Mouse (Mus musculus): Measurements from ENCODE around the gene Pnpla8.
"Not testable (repeated sequence)": the region's sequence is repeated elsewhere in the genome, so short reads cannot be mapped to it uniquely, and the experiment has no call there.

Pnpla8 gene

DNA sequence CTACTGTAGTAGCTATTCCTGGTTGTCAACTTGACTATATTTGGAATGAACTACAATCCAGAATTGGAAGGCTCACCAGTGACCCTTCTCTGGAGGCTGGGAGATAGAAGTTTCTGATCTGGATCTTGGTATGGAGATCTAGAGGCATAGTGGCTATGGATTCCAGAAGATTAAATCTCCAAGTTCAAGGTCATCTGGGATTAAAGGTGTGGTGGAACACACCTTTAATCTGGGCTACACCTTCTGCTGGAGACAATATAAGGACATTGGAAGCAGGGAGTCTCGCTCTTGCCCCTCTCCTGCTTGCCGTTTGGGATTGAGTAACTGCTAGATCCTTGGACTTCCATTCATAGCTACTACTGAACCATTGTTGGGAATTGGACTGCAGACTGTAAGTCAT lies at the start of gene Pnpla8:
TSS of gene Pnpla8 (plus strand) at position 301 of the 400 bp plus-strand sequence.
- not testable (repeated sequence) for DNase-seq (ENCODE audit: low read depth in 2 of 2, low spot score in 2 of 2)

DNA sequence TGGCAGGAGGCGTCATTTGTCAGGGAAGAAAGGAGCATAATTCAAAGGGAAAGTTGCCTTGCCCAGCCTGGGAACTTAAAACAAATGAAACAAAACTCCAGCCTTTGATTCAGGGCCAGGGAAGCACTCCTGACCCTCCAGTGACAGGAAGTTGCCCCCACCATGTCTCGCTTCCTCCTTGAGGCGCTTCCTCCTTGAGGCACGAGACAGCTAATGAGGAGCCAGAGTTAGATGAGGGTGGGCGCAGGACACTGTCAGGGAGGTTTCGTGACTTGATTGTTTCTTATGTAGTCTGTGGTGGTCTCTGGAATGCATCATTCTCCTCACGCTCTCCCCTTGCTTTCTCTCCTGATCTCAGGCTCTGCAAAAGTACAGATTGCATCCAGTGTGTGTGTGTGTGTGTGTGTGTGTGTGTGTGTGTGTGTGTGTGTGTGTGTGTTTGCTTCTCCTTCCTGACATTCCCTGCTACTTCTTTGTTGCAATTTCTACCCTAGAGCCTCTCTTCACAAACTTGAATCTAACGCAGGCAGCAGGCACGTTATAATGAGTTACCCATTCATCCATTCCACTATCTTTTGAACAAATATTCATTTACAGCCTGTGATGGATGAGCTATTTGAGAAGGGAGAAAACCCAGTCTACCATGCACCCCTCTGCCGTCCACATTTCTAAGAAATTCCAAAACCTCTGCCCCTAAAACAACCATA lies 44.7 kb upstream of the Pnpla8 start:
- DNase-seq (ENCODE audit: low read depth in 2 of 2, low spot score in 2 of 2) = no peak

DNA sequence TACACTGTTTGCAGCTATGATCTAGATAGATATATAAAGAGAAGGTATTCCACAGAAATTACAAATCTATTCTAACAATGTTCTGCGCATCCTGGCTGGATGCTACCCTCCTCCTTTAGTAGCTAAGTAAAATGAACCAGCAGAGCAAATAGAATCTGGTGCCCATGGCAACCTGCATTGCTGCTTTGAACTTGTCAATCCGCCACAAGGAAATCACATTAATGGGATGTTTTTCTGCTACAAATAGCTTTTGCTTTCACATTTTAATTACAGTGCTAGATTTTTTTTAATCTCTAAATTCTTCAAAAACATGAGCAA lies 44.2 kb upstream of the Pnpla8 start:
- no peak for DNase-seq (ENCODE audit: low read depth in 2 of 2, low spot score in 2 of 2)

DNA sequence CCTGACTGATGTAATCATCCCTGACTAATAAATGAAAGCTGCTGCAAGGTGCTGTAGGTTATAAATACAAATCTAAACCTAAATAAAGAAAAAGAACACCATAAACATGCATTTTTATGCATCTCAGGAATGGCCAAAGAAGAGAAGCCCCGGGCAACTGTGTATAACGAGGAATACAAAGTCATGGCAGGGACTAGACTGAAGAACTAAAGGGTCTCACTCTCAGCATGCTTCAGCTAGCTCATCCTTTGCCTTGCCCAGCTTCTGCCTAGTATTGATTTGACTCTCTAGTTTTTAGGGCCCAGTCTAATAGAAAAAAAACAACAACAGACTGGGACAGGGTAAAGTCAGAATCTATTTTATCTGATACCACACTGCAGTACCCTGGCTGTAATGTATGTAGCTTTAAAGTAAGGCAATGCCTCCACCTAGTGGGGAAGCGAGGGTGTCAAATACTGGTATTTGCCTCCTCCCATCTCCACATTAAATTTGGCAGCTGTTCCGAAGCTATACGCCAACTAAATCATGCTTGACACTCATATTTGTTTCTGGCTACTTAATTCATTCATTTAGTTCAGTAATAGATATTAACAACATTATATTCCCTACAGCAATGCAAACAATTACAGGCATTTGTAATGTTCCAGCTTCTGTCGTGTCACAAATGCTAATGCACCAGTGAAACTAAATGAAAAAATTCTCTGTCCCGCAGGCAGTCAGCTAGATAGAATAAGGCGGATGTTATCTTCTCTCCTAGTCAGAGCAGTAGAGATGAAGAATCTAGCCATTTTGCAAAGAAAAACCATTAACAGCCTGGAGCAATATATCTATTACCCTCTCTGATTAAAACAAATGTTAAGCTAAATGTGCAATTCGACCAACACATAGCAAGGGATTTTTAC lies 39.8 kb upstream of the Pnpla8 start:
- no peak for DNase-seq (ENCODE audit: low read depth in 2 of 2, low spot score in 2 of 2)

DNA sequence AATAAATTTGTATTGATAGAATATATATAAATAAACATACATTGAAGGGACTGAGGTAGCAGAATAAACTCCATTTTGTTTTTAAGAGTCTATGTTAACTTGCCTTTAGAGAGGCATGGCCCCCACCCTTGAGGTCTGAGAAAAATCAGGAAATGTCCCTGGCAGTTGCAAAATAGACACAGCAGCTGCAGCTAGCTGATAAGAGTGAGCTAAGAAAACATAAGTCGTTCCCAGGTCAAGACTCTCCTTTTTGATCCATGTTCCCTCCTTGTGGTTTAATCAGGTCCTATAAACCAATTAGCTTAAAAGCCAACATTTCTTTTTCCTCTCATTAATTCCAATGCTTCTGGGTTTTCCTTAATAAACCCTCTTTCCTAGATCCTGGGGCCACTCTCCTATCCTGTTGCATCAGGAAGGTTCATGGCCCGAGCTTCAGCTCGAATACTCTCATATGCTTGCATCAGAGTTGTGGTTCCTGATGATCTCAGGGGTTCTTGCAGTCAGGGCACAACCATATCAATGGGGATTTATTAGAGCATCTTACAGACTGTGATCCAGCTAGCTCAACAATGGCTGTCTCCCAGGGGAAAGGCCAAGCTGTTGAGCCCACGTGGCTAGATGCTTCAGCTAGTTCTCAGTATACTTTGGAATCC lies 23.2 kb upstream of the Pnpla8 start:
- no peak for DNase-seq (ENCODE audit: low read depth in 2 of 2, low spot score in 2 of 2)

DNA sequence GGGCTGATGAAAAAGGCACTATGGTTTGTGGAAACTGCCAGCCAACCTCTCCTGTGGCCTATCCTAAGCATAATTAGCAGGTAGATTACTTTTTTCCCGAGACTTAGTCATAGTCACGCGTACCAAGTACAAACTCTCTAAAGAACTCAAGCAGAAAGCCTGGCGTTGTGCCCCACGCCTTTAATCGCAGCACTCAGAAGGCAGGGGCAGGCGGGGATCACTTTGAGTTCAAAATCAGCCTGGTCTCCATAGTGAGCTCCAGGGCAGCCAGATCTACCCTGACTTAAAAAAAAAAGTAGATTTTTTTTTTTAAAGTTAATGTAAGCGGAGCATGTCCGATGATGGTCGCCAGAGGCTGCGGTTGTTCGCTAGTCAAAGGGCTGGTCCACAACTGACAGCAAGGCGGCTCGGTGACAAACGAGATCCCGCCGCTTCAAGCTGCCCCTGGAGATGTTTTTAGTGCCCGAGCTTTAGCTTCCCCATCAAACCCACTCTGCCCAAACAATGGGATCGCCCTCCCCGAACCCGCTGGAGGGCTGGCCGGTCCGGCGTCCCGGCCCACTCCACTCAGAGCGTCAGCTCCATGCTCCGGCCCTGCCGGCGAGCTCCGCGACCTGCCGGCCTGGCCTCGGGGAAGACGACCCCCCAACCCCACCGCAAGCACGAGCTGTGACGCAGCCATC lies 11.9 kb upstream of the Pnpla8 start:
- DNase-seq (ENCODE audit: low read depth in 2 of 2, low spot score in 2 of 2) = no peak

DNA sequence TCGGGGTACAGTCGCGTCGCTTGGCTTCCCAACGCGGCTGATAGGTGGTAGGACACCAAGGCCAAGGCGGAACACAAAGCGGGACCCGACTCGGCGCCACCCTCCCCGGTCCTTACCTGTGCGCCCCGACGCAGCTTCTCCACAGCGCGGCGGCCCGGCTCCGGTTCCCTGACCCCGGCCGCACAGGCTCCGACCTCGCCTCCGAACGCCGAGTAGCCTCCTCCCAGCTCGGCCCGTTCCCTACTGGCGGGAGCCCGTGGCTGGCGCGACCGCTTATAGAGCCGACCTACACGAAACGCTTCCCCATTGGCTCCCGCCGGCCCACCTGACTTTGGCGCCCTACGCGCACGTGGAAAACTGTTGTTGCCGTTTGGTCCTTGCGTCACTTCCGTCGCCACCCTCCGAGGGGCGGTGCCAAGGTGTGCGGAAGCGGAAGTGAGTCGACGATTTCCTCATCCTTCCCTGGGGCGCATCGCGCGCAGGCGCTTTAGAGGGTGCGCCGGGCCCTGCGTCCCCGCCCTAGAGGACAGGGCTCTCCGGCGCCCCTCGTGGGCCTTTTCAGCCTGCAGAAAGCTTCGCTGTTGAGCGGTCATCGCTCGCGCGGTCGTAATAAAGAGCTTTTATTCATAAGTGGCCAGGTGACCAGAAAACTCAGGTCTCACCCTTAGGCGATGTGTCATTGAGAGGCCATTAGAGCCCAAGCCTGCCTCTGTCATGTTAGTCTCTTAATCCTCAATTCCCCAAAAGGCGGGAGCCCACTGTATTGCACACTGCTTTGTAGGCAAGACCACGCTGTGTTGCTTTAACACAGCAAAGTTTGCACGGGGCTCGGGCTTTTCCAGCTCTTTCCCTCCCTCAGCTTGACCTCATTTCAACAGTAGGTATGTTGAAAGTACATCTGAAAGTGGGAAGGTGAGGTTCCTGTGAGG lies 11.1 kb upstream of the Pnpla8 start, which contains the start of gene Dnajb9:
TSS of gene Dnajb9 (minus strand) at position 503 of the 929 bp plus-strand sequence.
- peak; percentile 100 for DNase-seq (ENCODE audit: low read depth in 2 of 2, low spot score in 2 of 2)

DNA sequence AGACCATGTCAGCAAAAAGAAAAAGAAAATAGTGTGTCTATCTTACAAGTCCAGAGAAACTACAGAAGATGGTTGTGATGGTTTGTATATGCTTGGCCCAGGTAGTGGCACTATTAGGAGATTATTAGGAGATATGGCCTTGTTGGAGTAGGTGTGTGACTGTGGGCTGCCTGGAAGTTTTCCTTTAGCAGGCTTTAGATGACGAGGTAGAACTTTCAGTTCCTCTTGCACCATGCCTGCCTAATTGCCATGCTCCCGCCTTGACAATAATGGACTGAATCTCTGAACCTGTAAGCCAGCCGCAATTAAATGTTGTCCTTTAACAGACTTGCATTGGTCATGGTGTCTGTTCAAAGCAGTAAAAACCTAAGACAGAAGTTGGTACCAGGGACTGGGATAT lies 9.6 kb upstream of the Pnpla8 start:
- DNase-seq (ENCODE audit: low read depth in 2 of 2, low spot score in 2 of 2) = no peak

DNA sequence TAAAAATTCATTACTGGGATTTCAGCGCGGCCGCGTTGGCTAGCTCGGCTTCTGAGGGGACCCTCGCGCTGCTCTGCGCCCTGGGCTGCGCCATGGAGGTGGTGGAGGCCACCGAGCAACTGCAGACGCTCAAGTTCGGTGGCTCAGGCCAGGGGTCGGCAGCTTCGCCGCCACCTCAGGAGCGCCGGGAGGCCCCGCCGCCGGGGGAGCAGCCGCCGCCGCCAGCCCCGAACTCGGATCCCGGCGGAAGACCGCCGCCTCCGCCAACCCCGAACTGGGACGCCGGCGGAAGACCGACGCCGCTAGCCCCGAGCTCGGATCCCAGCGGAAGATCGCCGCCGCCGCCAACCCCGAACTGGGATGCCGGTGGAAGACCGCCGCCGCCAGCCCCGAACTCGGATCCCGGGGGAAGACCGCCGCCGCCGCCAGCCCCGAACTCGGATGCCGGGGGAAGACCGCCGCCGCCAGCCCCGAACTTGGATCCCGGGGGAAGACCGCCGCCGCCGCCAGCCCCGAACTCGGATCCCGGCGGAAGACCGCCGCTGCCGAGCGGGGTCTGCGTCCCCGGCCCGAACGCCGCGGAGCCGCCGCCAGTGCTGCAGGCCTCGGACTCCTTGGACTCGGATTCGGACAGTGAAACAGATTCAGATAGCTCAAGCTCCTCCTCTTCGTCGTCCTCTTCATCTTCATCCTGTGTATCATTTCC lies 634 bp downstream of the Pnpla8 start:
- DNase-seq (ENCODE audit: low read depth in 2 of 2, low spot score in 2 of 2) = no peak

DNA sequence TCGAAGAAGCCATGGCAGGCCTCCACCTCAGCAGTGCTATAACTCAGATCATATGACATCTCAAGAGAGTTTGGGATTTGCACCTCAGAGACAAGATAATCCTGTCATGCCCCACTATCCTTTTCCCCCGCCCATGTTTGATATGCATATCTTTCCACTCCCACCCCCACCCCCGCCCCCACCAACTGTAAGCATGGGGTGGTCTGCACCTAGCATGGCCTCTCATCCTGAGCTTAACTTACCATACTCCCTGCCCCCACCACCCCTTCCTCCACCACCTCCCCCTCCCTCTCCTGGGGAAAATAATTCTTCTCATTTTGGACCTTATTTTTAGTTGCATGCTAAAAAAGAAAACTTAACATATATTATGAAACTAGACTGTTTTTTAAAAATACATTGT lies 1.9 kb downstream of the Pnpla8 start:
- DNase-seq (ENCODE audit: low read depth in 2 of 2, low spot score in 2 of 2) = no peak

DNA sequence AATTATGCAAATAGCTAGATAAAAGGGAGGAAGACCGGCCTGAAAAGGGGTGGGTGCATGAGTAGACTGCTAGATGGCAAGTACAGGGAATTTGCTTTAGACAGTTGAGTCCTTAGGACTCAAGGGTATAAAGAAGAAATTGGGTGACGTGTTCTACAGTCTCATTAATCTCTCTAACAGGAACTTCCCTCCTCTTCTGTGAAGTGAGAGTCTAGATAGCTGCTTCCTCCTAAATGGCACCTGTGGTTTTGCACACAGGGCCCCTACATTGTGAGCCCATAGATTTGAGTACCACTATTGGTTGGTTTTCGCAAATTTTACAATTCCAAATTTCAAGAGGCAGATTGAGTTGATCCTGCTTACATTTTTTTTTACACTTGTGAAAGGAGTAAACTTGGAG lies 3.5 kb downstream of the Pnpla8 start:
- no peak for DNase-seq (ENCODE audit: low read depth in 2 of 2, low spot score in 2 of 2)

DNA sequence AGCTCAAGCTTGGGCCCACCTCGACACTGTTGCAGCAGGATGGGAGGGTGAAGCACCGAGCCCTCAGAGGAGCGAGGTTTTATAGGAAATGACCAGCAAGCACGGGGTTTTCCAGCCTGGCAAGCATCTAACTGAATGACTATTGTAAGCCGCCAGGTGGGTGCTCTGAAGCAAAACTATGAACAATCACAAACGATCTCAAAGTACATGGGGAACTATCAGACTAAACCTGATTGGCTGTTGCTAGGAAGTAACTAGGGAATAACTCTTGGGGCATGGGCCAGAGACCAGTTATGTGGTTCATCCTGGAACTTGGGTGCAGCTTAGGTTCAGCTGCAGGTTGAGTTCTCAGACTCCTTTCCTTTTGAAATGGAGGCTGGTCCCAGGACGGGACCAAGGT lies 19.9 kb downstream of the Pnpla8 start:
- DNase-seq (ENCODE audit: low read depth in 2 of 2, low spot score in 2 of 2) = no peak

DNA sequence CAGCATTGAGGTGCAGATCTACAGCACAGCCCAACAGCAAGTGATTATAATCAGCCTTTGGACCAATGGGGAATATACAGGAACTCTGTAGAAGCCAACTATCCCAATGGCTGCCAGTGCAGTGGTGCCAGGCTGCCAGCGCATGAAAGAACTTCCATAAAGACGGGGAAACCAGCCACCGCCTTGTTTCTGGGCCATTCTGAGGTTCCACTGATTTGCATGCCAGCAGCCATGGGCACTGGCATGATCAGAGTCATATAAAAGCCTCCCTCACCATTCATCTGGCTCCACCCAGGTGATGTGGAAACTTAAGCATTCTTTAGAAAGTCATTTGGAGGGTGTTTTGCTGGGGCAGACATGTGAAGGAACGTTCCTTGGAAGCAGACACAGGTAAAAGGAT lies 21.2 kb downstream of the Pnpla8 start:
- no peak for DNase-seq (ENCODE audit: low read depth in 2 of 2, low spot score in 2 of 2)

DNA sequence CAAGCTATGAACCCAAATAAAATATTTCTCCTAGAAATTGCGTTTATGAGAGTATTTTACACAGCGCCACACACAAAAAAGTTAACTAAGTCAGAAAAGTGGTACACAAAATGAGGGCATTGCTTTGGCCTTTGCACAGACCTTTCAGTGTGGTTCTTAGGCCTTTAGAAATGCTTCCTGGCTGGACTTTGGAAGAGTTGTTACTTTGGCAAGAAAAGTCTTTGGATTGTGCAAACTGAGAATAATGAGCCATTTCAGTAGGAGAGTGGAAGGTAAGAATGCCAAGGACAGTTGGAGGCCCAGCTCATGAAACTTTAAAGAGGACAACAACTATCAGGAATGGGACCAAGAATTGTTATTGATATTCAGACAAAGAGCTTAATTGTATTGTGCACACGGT lies 24.6 kb downstream of the Pnpla8 start:
- DNase-seq (ENCODE audit: low read depth in 2 of 2, low spot score in 2 of 2) = no peak

DNA sequence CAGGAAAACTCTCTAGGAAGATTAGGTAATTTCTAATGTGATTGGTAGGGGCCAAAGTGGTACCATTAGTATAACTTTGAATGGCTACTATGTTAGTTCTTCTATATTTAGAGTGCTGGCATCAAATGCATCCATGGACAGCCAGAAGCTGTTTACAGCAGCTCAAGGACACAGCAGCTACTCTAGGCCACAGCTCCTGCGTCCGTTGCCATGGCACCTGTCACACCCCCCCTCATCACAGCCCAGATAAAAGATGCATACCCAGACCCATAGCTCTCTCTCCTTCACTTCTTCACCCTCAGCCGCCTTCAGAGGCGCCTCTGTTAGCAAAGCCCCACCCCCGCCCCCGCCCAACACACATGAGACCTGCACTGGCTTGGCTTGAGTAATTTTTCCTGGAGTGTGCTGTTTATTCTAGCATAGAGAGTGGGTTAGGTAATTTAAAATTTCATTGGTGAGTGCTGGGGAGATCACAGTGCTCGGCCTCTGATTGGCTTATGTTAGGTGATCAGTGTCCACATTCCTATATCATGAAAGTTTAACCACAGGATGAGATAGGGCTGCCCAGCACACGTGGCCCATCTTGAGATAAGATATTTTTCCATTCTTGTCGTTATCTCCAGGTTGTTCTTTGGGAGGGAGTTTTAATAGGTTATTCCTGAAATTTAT lies 27.3 kb downstream of the Pnpla8 start:
- DNase-seq (ENCODE audit: low read depth in 2 of 2, low spot score in 2 of 2) = no peak

DNA sequence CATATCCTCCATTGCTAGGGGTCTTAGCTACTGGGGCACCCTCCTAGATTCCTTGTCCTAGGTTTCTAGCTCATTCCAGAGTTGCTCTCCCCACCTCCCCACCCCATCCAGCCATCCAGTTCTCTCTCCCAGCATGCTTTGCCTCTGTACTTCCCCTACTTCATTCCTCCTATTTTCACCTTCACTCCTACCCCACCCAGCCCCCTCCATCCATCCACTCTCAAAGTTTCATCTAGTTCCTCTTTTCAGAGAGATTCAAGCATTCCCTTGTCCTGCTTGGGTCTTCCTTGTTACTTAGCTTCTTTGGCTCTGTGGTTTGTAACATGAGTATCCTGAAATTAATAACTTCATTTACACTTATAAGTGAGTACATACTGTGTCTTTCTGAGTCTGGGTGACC lies 41.4 kb downstream of the Pnpla8 start:
- DNase-seq (ENCODE audit: low read depth in 2 of 2, low spot score in 2 of 2) = no peak

DNA sequence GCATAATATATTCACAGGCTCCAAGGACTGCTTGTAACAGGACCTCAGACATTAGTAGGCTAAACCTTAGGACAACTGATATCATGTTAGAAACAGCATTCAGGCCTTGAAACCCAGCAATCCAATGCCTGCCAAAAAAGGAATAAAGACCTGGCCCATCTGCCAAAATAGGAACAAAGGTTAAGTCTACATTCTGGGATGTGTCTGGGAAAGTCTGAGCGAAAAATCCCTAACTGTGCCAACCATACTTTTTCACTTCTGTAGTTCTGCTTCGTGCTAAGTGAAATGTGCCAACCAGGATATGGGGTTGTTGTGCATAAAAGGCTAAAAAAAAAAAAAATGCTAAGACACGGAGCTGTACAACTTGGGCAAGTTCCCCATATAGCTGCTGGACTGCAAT lies 44.5 kb downstream of the Pnpla8 start:
- no peak for DNase-seq (ENCODE audit: low read depth in 2 of 2, low spot score in 2 of 2)

DNA sequence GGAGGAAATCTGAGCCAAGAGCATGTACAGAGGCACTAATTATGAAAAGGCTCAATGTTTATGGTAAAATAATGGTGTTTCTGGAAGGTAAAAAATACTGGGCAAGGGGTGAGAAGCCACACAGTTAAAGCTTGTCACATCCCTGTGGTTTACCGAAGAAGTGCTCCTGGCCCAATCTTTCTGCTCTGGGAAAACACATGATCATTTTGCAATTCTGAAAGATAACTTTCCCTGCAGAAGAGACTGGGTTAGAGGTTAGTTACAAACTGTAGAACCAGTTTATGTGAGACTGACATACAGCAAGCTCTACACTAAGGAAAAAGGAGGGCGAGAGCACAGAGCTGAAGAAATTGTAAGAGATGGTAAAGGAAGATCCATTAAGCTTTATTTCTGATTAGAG lies 46.0 kb downstream of the Pnpla8 start:
- DNase-seq (ENCODE audit: low read depth in 2 of 2, low spot score in 2 of 2) = no peak

DNA sequence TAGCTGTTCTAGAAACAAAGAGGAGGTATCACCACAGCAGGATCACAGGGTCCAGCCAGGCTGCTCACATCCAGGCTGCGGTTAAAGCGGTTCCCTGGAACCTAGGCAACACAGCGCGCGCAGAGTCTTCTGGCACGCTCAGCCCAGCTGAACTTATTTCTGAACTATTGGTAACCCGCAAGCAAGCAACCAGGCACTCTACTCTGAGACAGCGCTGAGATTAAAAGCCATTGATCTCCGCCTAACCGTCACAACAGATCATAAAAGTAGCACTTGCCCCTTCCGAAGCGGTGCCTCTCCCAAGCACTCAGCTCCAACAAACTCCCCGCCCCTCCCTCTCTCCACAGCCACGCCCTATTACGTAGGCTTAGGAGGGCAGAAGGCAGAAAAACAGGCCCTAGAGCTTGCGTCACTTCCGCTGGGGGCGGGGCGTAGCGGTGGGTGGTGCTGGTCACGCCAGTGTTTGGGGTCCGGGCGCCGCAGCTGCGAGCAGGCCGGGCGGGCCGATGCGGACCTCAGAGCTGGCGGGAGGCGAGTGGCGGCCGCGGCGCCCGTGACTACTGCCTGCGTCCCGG lies 47.6 kb downstream of the Pnpla8 start:
- peak; percentile 100 for DNase-seq (ENCODE audit: low read depth in 2 of 2, low spot score in 2 of 2)

Measured in CD8-positive naive resting alpha-beta T cell, adult 2 months (primary cell).